Mouse (Mus musculus) forebrain, embryonic 11.5 days (tissue): ENCODE data around the gene Cryba4. TPM values are rescaled to one million over a fixed set of nuclear protein-coding genes. Genes with fewer than 3 reads are reported as not detected.

Experiments used
- ATAC-seq: fragments of 200-750 bp; cut with Nextera tagmentation; replicated peaks from 2 replicates; pipeline ENCODE4 v1.8.0; 2017; ENCODE audit warnings: moderate TSS enrichment; ENCODE audit not compliant: low FRiP score
- DNase-seq: peaks from one replicate; pipeline ENCODE4 v3.0.0-alpha.2; 2017; ENCODE audit warnings: low spot score
- H3K27ac ChIP-seq: fragments of 300-500 bp; sonication (generic); 2 replicates; pipeline ENCODE4 v1.5.1; 2014; ENCODE audit warnings: low read depth, low read length
- H3K27me3 ChIP-seq: fragments of 300-500 bp; sonication (generic); 2 replicates; pipeline ENCODE4 v1.6.1; 2014; ENCODE audit warnings: mild to moderate bottlenecking, low read length, mixed read lengths; ENCODE audit not compliant: control insufficient read depth, insufficient read depth
- H3K36me3 ChIP-seq: fragments of 300-500 bp; sonication (generic); 2 replicates; pipeline ENCODE4 v1.6.1; 2014; ENCODE audit warnings: mild to moderate bottlenecking, low read length, moderate library complexity, mixed read lengths; ENCODE audit not compliant: control insufficient read depth, insufficient read depth
- H3K4me1 ChIP-seq: fragments of 300-500 bp; sonication (generic); replicated peaks from 2 replicates; pipeline ENCODE4 v1.6.1; 2014; ENCODE audit warnings: low read length, mixed read lengths; ENCODE audit not compliant: control insufficient read depth, insufficient read depth
- H3K4me2 ChIP-seq: fragments of 300-500 bp; sonication (generic); 2 replicates; pipeline ENCODE4 v1.6.1; 2014; ENCODE audit warnings: low read depth, mild to moderate bottlenecking, low read length, moderate library complexity, mixed read lengths; ENCODE audit not compliant: severe bottlenecking
- H3K4me3 ChIP-seq: fragments of 300-500 bp; sonication (generic); 2 replicates; pipeline ENCODE4 v1.5.1; 2014; ENCODE audit warnings: low read depth, low read length
- H3K9ac ChIP-seq: fragments of 300-500 bp; sonication (generic); 2 replicates; pipeline ENCODE4 v1.6.1; 2014; ENCODE audit warnings: low read length
- H3K9me3 ChIP-seq: fragments of 300-500 bp; sonication (generic); 2 replicates; pipeline ENCODE4 v1.6.1; 2016; ENCODE audit warnings: low read length, mixed read lengths; ENCODE audit not compliant: control insufficient read depth
- WGBS: fragments of 180-500 bp; shearing (Covaris S2); extraction: QIAGEN DNeasy Blood & Tissue Kit; methylation state at CpG from one replicate; pipeline ENCODE4 v1.1.7; 2014; 5-methylcytosine and 5-hydroxymethylcytosine counted together
- polyA plus RNA-seq: library from polyadenylated mRNA; unstranded; fragments of >200 nt; fragmentation: Nextera tagmentation; extraction: Ambion mirVana; gene quantifications from 2 replicates; pipeline ENCODE4 v1.2.1, GENCODE M21; 2014

Cryba4 gene
- polyA plus RNA-seq, 1 experiment from 2014 or later = 0.48 TPM

DNA sequence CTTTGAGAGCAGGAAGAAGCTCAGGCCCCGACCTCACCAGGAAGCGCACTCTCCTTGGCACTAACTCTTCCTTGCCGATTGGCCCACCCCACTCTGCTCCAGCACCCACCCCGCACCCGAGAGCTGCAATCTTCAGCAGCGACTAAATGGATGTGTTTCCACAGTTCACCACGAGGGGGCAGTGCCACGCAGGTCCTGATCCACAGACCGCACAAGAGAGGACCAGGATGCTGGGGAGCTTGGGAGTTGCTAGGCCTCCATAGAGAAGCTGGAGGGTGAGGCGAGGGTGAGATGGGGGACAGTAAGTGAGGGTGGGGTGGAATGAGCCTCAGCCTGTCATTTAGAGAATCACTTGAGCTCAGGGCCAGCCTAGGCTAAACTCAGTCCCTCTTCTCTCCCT is 11.6 kb downstream of the Cryba4 start:
- Histone ChIP-seq H3K4me3 (no peak overlapping the region), H3K9ac (peak overlapping the region; percentile 20; the same call in 1 of the 2 replicates), H3K36me3 (no peaks in the 10 kb centered on the region), H3K4me1 (peaks cover 29% of the 10 kb centered on the region), H3K9me3 (no peaks in the 10 kb centered on the region), H3K4me2 (no peak overlapping the region), H3K27me3 (no peaks in the 10 kb centered on the region), H3K27ac (no peak overlapping the region)
- 4% methylated on average over 10 of the region's 10 CpGs for WGBS
- peak; percentile 23; the same call in 1 of the 2 replicates for ATAC-seq
- DNase-seq = peak; percentile 93

DNA sequence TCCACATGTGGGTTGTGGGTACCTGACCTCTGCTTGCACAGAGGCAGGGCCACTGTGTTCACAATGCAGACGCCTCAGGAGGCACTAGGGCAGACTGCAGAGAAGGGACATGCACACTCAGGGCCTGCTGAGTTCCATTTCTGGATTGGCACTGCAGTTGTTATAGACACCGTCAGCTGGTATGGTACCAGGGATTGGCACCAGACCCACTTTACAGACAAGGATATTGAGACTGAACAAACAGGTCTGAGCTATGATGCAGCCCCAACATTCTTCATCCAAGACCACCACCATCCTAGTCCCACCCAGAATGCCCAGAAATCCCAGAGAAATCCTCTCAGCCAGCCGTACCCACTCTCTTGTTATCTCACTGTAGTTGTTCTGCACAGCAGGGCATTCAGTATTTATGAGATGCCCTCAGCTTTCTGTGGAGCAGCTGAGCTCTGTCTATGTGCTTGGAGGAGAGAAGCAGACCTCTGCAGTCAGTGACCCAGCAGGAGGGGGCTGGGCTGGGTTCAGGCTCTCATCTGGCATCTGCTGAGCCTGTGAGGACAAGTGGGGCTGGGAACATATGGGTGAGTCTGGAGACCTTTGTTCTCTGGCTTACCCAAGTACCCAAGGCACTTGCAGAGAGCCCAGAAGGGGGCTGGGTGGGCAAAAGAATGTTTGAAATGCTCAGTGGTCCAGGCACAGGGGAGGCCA is 13.4 kb downstream of the Cryba4 start:
- no peaks in the 10 kb centered on the region for H3K27me3 ChIP-seq
- no peak overlapping the region for H3K4me2 ChIP-seq
- peak; percentile 14; the same call in 1 of the 2 replicates for ATAC-seq
- WGBS = 62% methylated on average over 3 of the region's 3 CpGs
- H3K9me3 ChIP-seq = no peaks in the 10 kb centered on the region
- peaks cover 29% of the 10 kb centered on the region for H3K4me1 ChIP-seq
- H3K27ac ChIP-seq = peak overlapping the region; percentile 97
- peak; percentile 70 for DNase-seq
- no peaks in the 10 kb centered on the region for H3K36me3 ChIP-seq
- H3K4me3 ChIP-seq = no peak overlapping the region
- H3K9ac ChIP-seq = peak overlapping the region; percentile 16; the same call in 1 of the 2 replicates

DNA sequence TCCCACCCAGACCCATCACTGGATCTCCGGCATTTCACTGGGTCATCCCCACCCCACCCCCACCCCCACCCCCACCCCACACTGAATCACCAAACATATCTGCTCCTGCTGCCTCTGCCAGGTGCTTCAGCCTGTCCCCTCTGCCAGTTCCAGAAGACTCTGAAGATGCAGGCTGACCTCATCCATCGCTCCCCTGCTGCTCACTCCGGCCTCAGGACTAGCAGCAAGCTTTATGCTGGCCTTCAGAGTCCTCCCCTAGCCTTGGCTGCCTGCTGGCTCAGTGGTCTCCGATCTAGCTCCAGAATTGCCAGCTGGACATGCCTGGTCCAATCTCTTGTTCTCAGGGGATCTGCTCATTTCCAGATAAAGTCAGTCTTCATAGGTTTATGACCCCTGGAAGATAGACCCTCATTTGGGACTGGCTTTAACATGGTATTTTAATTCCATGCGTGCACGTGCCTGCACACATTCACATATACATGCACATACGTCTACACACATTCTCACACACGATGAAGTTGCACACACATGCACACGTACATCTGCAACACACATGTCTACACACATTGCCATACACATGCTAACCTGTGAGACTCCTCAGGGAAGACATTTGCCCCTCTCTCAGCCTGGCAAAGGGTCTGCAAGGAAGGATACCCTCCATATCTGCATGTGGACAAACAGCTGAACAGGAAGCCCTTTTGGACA is 14.3 kb downstream of the Cryba4 start:
- peak overlapping the region; percentile 43 for H3K4me2 ChIP-seq
- H3K27me3 ChIP-seq = no peaks in the 10 kb centered on the region
- H3K9ac ChIP-seq = peak overlapping the region; percentile 65
- 36% methylated on average over 9 of the region's 9 CpGs for WGBS
- peak overlapping the region; percentile 9; the same call in 1 of the 2 replicates for H3K4me3 ChIP-seq
- no peaks in the 10 kb centered on the region for H3K9me3 ChIP-seq
- H3K36me3 ChIP-seq = no peaks in the 10 kb centered on the region
- peak; percentile 12; the same call in 1 of the 2 replicates for ATAC-seq
- peak overlapping the region; percentile 97 for H3K27ac ChIP-seq
- no peak for DNase-seq
- H3K4me1 ChIP-seq = peaks cover 29% of the 10 kb centered on the region

DNA sequence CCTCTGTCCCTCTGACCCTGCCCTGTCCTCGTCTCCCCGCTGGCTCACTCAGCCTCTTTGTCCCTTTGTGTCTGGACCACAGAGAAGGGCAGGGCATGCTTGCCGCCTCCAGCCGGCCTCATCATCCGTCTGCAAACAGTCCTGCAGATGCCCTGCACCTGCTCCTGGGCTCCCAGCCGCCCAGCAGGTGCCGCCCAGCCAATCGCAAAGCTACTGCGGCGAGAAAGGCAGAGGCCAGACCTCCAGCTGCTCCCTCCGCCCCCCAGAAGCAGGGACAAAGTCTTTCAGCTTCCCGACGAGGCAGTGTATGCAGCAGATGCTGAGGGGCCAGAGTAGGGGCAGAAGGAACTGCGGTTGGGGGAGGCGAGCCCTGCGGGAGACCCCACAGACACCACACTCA is 14.9 kb downstream of the Cryba4 start:
- Histone ChIP-seq H3K4me3 (peak overlapping the region; percentile 9; the same call in 1 of the 2 replicates), H3K4me2 (peak overlapping the region; percentile 43), H3K4me1 (peaks cover 29% of the 10 kb centered on the region), H3K9me3 (no peaks in the 10 kb centered on the region), H3K9ac (peak overlapping the region; percentile 65), H3K36me3 (no peaks in the 10 kb centered on the region), H3K27ac (peak overlapping the region; percentile 97), H3K27me3 (no peaks in the 10 kb centered on the region)
- WGBS = under 1% methylated on average over 16 of the region's 16 CpGs
- ATAC-seq (peak; percentile 85), DNase-seq (peak; percentile 88)

DNA sequence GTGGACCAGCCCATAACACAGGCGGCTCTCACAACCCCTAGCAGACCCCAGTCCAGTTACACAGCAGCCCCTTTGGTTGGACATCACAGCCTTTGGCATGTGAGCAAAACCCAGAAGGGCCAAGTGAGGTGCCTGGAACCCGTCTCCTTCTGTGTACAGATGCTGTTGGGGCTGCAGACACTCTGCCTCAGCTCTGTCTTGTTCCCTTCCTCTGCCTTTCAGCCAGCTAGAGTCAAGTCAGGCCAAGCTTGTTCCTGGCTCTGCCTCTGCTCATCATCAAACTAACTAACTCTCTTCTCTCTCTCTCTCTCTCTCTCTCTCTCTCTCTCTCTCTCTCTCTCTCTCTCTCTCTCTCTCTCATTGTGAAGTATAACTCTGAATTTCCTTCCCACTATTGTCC is 15.7 kb downstream of the Cryba4 start:
- no peak for DNase-seq
- Histone ChIP-seq H3K27me3 (no peaks in the 10 kb centered on the region), H3K36me3 (no peaks in the 10 kb centered on the region), H3K4me3 (no peak overlapping the region), H3K9ac (peak overlapping the region; percentile 65), H3K27ac (peak overlapping the region; percentile 97), H3K4me1 (peaks cover 29% of the 10 kb centered on the region), H3K4me2 (peak overlapping the region; percentile 43; the same call in 1 of the 2 replicates), H3K9me3 (no peaks in the 10 kb centered on the region)
- 53% methylated on average over 2 of the region's 2 CpGs for WGBS
- no peak for ATAC-seq

DNA sequence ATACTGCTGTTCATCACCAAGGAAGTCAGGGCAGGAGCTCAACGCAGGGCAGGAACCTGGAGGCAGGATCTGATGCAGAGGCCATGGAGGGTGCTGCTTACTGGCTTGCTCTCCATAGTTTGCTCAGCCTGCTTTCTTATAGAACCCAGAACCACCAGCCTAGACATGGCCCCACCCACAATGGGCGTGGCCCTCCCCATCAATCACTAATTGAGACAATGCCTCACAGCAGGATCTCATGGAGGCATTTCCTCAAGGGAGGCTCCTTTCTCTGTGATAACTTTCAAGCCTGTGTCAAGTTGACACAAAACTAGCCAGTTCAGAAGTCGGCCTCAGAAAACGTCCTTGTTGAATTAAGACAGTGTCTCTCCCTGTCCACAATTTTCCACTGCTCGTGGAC is 16.5 kb downstream of the Cryba4 start:
- H3K27ac ChIP-seq = peak overlapping the region; percentile 97
- peaks cover 29% of the 10 kb centered on the region for H3K4me1 ChIP-seq
- H3K9me3 ChIP-seq = no peaks in the 10 kb centered on the region
- ATAC-seq (no peak), DNase-seq (no peak)
- H3K36me3 ChIP-seq = no peaks in the 10 kb centered on the region
- H3K4me2 ChIP-seq = no peak overlapping the region
- WGBS = 70% methylated on average over 5 of the region's 5 CpGs
- no peak overlapping the region for H3K4me3 ChIP-seq
- H3K27me3 ChIP-seq = no peaks in the 10 kb centered on the region
- H3K9ac ChIP-seq = no peak overlapping the region

DNA sequence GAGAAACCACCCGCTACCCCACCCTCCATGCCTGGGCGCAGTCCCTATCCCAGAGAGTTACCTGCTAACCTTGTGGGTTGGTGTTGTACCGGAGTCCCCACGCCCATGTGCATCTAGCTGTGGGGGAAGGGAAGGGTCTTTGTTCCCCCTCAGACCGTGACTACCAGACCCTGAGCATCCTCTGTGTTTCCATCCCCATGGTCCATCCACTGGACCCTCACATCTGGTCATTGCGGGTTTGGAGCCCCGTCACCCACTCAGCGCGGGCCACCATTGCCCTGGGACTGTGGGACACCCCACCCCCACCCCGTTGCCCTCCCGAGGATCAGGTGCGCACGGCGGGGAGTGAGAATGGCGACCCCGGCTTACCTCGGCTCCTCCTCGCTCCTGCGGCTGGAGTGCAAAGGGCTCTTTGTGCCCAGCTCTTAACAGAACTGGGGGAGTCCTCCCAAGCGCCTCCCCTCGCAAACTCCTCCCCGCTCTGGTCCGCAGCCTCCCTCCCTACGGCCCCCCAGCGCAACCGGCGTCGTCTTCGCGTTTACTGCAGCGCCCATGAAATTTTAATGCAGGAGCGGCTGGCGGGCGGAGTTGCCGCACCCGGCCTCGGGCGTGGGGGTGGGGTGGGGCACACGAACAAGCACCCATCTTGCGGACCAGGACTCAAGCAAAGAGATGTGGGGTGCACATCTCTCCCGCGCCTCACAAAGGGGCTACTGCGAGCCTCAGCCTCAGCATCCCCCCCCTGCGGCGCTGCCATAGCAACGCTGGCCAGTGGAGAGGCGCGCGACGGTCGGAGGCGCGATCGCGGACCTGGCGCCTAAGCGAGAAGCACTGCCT is 23.9 kb downstream of the Cryba4 start:
- H3K4me1 ChIP-seq = peaks cover 12% of the 10 kb centered on the region
- H3K4me3 ChIP-seq = peak overlapping the region; percentile 59
- DNase-seq = peak; percentile 91
- 1% methylated on average over 57 of the region's 57 CpGs for WGBS
- H3K9me3 ChIP-seq = no peaks in the 10 kb centered on the region; the same call in 1 of the 2 replicates
- peak overlapping the region; percentile 77 for H3K4me2 ChIP-seq
- H3K9ac ChIP-seq = peak overlapping the region; percentile 83
- peak overlapping the region; percentile 95 for H3K27ac ChIP-seq
- peaks cover 4% of the 10 kb centered on the region for H3K36me3 ChIP-seq
- ATAC-seq = peak; percentile 80
- H3K27me3 ChIP-seq = no peaks in the 10 kb centered on the region; the same call in 1 of the 2 replicates

DNA sequence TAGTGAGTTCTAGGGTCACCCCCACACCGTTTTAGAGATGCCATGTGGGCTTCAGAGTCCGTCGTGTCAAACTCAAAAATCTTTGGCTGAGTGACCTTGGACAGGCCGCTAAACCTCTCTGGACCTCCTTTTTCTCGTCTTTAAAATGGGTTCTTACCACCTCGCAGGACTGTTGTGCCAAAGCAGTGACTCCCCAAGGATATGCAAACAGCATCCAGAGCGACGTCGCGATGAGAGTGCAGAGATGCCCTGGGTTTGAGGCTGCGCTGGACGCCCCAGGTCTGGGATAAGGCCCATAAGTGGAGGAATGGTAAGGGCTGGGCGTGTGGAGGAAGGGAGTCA is 24.4 kb downstream of the Cryba4 start:
- H3K4me2 ChIP-seq = peak overlapping the region; percentile 77
- H3K9me3 ChIP-seq = no peaks in the 10 kb centered on the region; the same call in 1 of the 2 replicates
- H3K27me3 ChIP-seq = no peaks in the 10 kb centered on the region; the same call in 1 of the 2 replicates
- H3K27ac ChIP-seq = peak overlapping the region; percentile 95
- WGBS = under 1% methylated on average over 13 of the region's 13 CpGs
- H3K9ac ChIP-seq = peak overlapping the region; percentile 83
- H3K4me3 ChIP-seq = peak overlapping the region; percentile 59
- DNase-seq = no peak
- H3K4me1 ChIP-seq = peaks cover 12% of the 10 kb centered on the region
- ATAC-seq = no peak
- H3K36me3 ChIP-seq = peaks cover 8% of the 10 kb centered on the region
